Mouse (Mus musculus) small intestine, adult 2 months (tissue): ENCODE measurements around the gene Aldh3b2.
A peak's percentile ranks its signal among the peaks of the same experiment; 100 is the strongest.

ENCODE experiments used
- CTCF ChIP-seq: fragments of 200-500 bp; IDR thresholded peaks from 2 replicates; pipeline ENCODE4 v1.5.1; 2012; ENCODE audit warnings: low read depth, mild to moderate bottlenecking, control low read depth, inconsistent platforms, low read length, moderate library complexity, mixed read lengths; ENCODE audit not compliant: insufficient replicate concordance, insufficient read length; ENCODE audit errors: extremely low read depth
- POLR2A ChIP-seq: fragments of 200-500 bp; IDR thresholded peaks from 2 replicates; pipeline ENCODE4 v1.6.1; 2012; ENCODE audit warnings: low read depth, mild to moderate bottlenecking, control low read depth, inconsistent platforms, low read length, moderate library complexity

GRCm38 (mm10) chr19:3935032-3935895, 36.9 kb upstream of the Aldh3b2 start, which contains the start of gene Unc93b1:
- TF ChIP-seq CTCF = no peak
- TF ChIP-seq POLR2A = peak; percentile 83
